Mouse (Mus musculus): ENCODE measurements at regions not wholly inside any gene's neighbourhood (a gene's known extent, or its start where the extent isn't known, plus 50 kb on each side); places are given as distances from the start of the nearest gene placed in this dataset.

- WGBS, result 50% methylated on average over 2 of the region's 2 CpGs
- no peaks in the 10 kb centered on the region for H3K9me3 ChIP-seq
- no peak overlapping the region for H3K27ac ChIP-seq (replicated peaks)
- H3K36me3 ChIP-seq, result no peaks in the 10 kb centered on the region
- no peak overlapping the region for H3K4me3 ChIP-seq
- no peaks in the 10 kb centered on the region for H3K4me1 ChIP-seq (replicated peaks)
- no peaks in the 10 kb centered on the region for H3K27me3 ChIP-seq
- H3K4me2 ChIP-seq, result no peak overlapping the region
- no peak for ATAC-seq (ENCODE audit: low FRiP score, low read depth)
- H3K9ac ChIP-seq, result no peak overlapping the region
Observed at GRCm38 (mm10) chr5:55122391-55122790, 1124.1 kb downstream of the Stim2 start.

GRCm38 (mm10) chr5:55134310-55134709 lies 1136.0 kb downstream of the Stim2 start:
- 83% methylated on average over 3 of the region's 3 CpGs for WGBS
- no peaks in the 10 kb centered on the region for H3K27me3 ChIP-seq
- H3K9ac ChIP-seq, result no peak overlapping the region
- H3K9me3 ChIP-seq, result no peaks in the 10 kb centered on the region
- ATAC-seq (ENCODE audit: low FRiP score, low read depth), result no peak
- H3K4me1 ChIP-seq (replicated peaks), result no peaks in the 10 kb centered on the region
- no peaks in the 10 kb centered on the region for H3K36me3 ChIP-seq
- no peak overlapping the region for H3K27ac ChIP-seq (replicated peaks)
- H3K4me2 ChIP-seq, result no peak overlapping the region
- no peak overlapping the region for H3K4me3 ChIP-seq

- peak; percentile 73 for ATAC-seq (ENCODE audit: low FRiP score, low read depth)
- no peaks in the 10 kb centered on the region for H3K36me3 ChIP-seq
- H3K9ac ChIP-seq, result no peak overlapping the region
- no peak overlapping the region for H3K4me3 ChIP-seq
- no peaks in the 10 kb centered on the region for H3K9me3 ChIP-seq
- H3K27me3 ChIP-seq, result no peaks in the 10 kb centered on the region
- H3K4me1 ChIP-seq (replicated peaks), result no peaks in the 10 kb centered on the region
- 47% methylated on average over 9 of the region's 9 CpGs for WGBS
- no peak overlapping the region for H3K4me2 ChIP-seq
- 0 out of 2 replicates have a peak overlapping the region, but pooled peaks have one; percentile 0 for H3K27ac ChIP-seq (replicated peaks)
Observed at GRCm38 (mm10) chr5:55135293-55135947, 1137.1 kb downstream of the Stim2 start.

- H3K36me3 ChIP-seq, result no peaks in the 10 kb centered on the region
- H3K9me3 ChIP-seq, result no peaks in the 10 kb centered on the region
- no peak overlapping the region for H3K4me3 ChIP-seq
- no peaks in the 10 kb centered on the region for H3K27me3 ChIP-seq
- no peak overlapping the region for H3K27ac ChIP-seq (replicated peaks)
- H3K4me2 ChIP-seq, result no peak overlapping the region
- H3K4me1 ChIP-seq (replicated peaks), result no peaks in the 10 kb centered on the region
- no peak for ATAC-seq (ENCODE audit: low FRiP score, low read depth)
- H3K9ac ChIP-seq, result no peak overlapping the region
Observed at GRCm38 (mm10) chr5:55138750-55139149, 1140.5 kb downstream of the Stim2 start.

GRCm38 (mm10) chr5:55147354-55147753 lies 1149.1 kb downstream of the Stim2 start:
- H3K27ac ChIP-seq (replicated peaks), result no peak overlapping the region
- no peaks in the 10 kb centered on the region for H3K4me1 ChIP-seq (replicated peaks)
- no peaks in the 10 kb centered on the region for H3K36me3 ChIP-seq
- H3K4me3 ChIP-seq, result no peak overlapping the region
- H3K9me3 ChIP-seq, result no peaks in the 10 kb centered on the region
- no peak overlapping the region for H3K4me2 ChIP-seq
- no peak overlapping the region for H3K9ac ChIP-seq
- no peak for ATAC-seq (ENCODE audit: low FRiP score, low read depth)
- no peaks in the 10 kb centered on the region for H3K27me3 ChIP-seq

GRCm38 (mm10) chr5:55174839-55175238 lies 1176.5 kb downstream of the Stim2 start:
- no peaks in the 10 kb centered on the region for H3K4me1 ChIP-seq (replicated peaks)
- no peaks in the 10 kb centered on the region for H3K9me3 ChIP-seq
- H3K36me3 ChIP-seq, result no peaks in the 10 kb centered on the region
- H3K9ac ChIP-seq, result no peak overlapping the region
- H3K4me2 ChIP-seq, result no peak overlapping the region
- WGBS, result 75% methylated on average over 1 of the region's 1 CpGs
- H3K27me3 ChIP-seq, result no peaks in the 10 kb centered on the region
- no peak for ATAC-seq (ENCODE audit: low FRiP score, low read depth)
- H3K27ac ChIP-seq (replicated peaks), result no peak overlapping the region
- no peak overlapping the region for H3K4me3 ChIP-seq
